Mouse (Mus musculus) ovary, postnatal 14 days (tissue): Measurements from ENCODE around the gene Slx4ip.

Experiments used
- DNase-seq: peaks from one replicate; pipeline ENCODE4 v3.0.0; 2022; ENCODE audit warnings: low spot score

Slx4ip gene

DNA sequence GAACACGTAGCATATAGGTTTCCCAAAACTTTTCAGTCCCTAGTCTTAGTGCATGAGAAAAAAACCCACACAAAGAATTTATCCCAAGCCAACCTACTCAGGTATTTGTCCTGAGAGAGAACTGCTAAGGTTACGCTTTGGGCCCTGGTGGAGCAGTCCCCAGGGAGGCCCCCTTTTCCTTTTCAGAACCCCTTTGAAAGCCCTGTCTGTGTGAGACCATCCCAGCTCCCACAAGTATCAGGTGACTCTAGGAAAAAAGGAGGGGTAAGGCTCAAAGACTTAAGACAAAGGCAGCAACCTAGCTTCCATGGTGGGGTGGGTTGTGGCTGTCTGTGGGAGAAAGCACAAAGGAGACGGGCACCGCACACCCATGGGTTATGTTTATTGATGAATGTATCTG lies 216.2 kb downstream of the Slx4ip start:
- no peak for DNase-seq

DNA sequence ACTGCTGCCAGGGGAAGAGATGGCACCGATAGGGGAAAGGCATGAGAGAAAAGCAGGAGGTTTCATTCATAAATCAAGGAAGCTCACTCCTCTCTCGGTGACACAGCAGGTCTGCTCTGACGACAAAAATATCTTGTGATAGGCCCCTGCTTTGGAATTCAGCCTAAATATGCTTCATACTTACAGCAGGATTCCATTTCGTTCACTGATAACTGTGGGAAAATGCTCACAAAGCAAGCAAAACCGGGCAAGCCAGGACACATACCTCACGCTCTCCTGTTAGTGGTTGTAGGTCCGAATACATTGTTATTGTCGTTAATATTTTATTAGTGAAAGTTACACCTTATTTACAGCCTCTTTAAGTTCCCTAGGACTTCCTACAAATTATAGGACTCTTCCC lies 216.9 kb downstream of the Slx4ip start:
- no peak for DNase-seq

DNA sequence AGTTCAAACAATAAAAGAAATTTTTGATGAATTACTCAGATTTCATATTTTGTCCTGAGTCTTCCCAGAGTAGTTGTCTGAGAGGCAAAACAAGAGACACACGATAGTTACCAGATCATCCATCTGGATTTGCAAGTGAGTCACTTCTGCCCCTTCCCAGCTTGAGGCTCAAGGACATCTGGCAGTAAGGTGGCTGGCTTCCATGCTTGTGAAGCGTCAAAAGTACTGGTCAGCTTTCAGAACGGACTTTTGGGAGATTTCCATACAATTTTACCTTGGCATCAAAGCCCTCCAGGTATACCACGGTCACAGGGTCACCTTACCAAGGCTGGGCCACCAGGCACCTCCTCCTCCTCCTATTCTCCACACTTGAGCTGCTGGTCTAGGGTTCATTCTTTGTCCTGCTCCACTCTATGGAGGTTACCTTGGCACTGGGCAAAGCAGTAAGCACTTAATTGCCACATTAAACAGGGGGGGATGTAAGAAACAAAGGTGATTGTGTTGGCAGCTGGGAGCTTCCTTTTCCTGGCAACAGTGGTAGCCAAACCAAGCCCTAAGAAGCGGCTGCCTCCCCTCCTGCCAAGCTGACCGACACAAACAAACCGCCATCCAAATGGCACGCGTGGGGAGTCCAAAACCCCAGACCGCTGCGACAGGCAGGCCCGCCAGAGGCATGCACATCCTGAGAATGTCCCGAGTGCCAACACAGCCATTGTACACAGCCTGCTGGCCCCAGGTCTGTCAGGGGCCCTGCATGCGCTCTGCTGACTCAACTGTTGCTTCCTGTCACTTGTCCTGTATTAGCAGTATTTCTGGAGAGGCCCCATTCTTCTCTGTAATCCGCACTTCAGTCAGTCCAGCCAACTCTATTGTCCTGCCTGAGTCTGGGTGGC lies 218.5 kb downstream of the Slx4ip start:
- DNase-seq, result no peak

DNA sequence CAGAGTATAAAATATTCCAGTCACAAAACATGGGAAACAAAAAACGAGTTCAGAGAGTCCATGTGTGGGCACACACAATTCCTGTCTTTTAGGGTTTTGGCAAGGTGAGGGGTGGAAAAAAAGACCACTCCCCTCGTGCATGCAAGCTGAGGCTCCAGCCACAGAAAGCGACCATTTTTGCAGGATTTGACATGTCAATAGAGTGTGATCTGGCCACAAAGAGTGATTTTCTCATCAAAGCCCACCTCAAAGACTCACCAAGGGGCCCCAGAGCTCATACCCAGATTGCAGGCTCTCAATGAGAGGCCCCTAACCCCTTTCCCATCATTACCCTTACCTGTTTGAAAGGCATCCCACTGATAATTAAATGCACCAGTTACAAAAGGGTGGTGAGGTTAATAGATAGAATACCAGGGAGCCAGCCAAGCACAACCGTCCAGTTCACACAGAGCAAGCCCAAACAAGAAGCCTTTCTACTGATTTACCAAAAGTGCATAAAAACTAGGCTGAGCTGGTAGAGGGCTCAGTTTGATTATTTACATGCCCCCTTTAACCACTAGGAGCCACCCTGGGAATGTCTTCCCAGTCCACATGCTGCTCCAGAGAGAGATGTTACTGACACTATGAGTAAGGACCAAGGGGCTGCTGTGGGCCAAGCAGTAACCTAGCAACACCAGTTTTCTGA lies 219.3 kb downstream of the Slx4ip start:
- no peak for DNase-seq

DNA sequence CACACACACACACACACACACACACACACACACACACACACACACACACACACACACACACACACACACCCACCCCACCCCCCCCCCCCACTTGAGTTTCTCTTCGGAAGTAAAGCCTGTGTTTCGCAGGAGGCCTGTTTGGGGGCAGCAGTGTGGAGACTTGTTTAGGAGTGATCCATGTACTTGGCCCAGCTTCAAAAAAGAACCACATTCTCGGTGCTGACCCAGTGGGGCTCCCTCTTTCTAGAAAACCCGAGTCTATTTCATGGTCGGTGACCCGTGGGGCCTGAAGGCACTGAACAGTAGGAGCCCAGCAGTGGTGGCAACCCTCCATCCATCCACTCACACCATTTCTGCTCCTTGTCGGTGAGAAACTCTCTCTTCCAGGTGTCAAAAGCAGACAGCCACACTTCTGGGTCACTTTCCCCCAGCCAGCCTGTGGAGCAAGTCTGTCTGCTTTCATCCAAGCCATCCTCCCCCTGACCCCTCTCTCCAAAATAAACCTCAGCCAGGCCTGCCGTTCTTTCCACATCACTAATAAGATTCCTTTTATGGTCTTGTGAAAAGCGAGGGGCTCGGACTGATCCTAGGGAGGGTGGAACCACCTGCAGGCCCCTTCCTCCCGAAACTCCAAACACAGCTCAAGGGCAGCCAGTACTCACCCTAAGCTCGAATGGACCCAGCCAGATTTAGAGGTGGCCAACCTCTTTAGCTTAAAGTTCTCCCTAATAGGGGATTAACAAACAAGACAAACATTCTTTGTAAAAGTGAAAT lies 222.5 kb downstream of the Slx4ip start:
- DNase-seq, result peak; percentile 22

DNA sequence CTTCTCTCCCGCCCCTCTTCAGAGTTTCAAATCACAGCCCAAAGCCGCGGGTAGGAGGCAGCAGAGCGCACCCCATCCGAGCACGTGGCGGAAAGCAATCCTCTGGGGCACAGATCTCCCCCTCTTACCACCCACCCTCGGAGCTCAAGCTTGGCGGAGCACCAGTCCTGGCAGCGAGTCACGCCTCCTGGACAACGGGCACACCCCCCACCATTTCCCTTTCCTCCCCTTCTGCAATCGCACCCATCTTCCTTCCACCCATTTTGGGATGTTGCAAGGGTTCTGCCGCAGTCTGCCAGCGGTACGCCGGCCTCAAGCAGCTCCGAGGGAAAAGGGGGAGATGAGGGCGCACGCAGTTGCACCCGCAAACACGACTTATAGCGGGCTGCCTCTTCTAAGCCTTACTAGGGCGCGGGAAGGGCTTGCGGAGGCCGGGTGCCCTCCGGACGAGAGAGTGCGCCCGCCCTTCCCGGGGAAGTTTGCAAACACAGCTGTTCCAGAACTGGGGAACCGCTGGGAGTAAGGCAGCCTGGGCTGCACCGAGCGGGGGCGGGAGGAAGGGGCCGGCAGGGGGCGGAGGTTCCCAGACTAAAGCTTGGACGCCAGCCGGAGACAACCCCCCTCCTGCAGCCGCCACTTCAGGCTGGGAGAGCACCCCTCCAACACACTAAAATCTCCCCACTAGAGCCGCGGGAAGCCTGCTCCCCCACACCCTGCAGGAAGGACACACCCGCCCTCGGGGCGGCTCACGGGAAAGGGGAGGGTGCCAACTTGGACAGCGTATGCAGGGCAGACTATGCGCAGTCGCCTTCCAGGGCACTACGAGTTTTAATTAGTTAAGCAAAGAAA lies 223.5 kb downstream of the Slx4ip start:
- peak; percentile 75 for DNase-seq

DNA sequence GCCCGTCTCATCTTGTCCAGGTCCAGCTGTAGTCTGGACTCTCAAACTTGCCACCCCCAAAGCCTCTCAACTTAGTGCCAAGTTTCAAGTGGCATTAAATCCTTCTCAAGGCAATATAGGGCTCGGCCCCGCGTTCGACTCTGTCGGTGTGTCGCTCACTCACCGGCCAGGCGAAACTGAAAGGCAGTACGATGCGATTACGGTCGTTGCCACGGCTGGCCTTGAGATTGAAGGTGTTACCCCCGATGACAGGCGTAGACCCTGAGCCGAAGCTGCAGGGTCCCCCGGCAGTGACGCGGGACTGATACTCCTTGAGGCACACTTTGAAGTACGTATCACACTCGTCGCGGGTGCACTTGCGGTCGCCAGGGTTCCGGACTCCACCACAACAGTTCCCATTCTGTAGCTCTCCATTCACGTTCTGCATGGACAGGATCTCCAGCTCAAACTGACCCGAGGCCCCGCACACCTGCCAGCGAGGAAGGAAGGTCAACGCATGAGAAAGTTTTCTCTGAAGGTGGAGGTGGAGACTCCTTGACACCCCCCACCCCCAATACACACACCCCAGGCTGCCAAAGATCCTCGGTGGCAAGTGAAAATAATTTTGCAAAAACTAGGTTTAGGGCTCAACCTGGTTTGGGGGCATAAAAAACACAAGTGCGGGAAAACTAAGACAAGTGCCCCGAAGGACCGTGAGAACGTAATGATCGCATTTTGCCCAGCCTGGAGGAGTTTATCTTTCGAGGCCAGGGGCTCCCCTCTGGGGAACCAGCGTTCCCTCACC lies 224.4 kb downstream of the Slx4ip start:
- DNase-seq, result no peak

DNA sequence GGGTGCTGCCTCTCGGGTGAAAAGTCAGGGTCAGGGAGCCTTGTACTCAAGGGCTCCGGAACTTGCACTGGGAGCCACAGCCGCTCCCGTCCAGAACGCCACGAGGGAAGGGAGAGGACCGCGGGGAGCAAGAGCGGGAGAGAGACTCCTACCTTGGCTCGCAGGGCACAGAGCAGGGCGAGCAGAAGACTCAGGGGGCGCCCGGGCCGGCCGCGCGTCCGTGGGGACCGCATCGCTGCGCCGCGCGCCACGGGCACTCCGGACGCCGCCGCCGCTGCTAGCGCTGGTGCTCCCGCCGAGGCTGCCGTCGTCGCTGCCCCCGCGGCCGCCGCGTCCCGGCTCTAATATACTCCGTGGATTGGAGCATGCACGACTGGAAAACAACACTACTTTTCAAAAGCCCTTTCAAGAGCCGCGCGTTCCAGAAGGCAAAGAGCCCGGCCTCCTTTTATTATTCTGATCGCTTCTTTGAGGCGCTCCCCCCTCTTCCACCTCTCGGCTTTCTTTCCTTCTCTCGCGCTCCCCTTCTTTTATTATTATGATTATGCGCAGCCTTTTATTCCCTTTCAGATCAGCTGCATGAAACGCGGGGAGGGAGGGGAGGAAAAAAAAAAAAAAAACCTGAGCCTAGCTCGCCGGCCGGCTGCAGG lies 225.1 kb downstream of the Slx4ip start, which contains the start of gene Jag1:
Gene Jag1 (minus strand): TSS at position 620 of the 650 bp plus-strand sequence.
- peak; percentile 42 for DNase-seq

DNA sequence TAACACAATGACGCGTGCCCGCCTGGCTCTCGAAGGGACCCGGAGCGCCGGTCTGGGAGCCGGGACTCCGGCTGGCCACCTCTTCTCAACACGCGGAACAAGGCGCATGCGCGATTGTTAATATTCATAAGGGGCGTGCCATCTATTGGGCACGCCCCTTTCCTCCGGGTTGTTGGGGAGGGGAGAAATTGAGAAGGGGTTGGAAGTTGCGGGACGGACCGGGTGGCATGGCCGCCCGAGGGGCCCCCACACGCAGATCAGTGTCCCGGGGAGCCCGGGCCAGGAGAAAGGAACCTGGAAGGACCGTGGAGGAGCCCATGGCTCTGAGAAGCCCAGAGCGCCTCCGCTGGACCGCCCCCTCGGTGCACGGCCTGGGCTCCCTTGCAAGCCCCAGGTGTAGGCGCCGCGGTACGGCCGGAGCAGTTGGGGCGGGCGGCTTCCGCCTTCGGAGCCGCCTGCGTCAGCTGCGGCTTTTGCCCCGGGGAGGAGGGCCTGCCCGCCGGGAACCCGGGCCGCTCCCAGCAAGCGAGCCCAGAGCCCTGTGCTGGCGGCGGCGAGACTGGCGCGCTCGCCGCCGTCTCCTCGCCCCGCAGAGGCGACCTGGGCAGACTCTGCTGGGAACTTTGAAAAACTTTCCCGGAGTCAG lies 225.8 kb downstream of the Slx4ip start:
- DNase-seq, result peak; percentile 95

DNA sequence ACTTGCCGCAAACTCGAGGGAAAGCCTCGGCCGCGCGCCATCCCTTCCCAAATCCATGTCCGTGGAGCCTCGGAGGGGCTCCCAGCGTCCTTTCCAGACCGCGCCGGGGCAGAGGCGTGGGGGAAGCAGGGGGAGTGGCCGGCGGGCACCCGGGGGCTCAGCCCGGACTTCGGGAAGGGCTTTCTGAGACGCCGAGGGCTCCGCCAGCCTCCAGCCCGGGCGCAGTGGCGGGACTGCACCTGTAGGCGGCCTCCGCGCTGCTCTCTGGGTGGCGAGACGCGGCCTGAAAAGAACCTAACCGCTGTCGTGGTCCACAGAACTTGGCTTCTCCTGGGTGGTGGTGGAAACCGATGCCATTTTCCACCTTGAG lies 226.3 kb downstream of the Slx4ip start:
- DNase-seq, result peak; percentile 89
